Mouse (Mus musculus) heart, embryonic 12.5 days (tissue): ENCODE measurements at regions not wholly inside any gene's neighbourhood (a gene's known extent, or its start where the extent isn't known, plus 50 kb on each side); places are given as distances from the start of the nearest gene placed in this dataset.
A peak's percentile ranks its signal among the peaks of the same experiment; 100 is the strongest.

ENCODE experiments used
- ATAC-seq: fragments of 200-750 bp; cut with Nextera tagmentation; 2 replicates; pipeline ENCODE4 v1.8.0; 2017; ENCODE audit warnings: moderate TSS enrichment, moderate library complexity; ENCODE audit not compliant: insufficient number of reproducible peaks, low FRiP score
- H3K27ac ChIP-seq: fragments of 300-500 bp; sonication (generic); 2 replicates; pipeline ENCODE4 v1.5.1; 2016; ENCODE audit warnings: mild to moderate bottlenecking, moderate library complexity; ENCODE audit not compliant: poor library complexity, severe bottlenecking
- H3K27me3 ChIP-seq: fragments of 300-500 bp; sonication (generic); replicated peaks from 2 replicates; pipeline ENCODE4 v1.6.1; 2016; ENCODE audit warnings: mild to moderate bottlenecking, moderate library complexity
- H3K36me3 ChIP-seq: fragments of 300-500 bp; sonication (generic); 2 replicates; pipeline ENCODE4 v1.6.1; 2016; ENCODE audit warnings: mild to moderate bottlenecking, moderate library complexity
- H3K4me1 ChIP-seq: fragments of 300-500 bp; sonication (generic); replicated peaks from 2 replicates; pipeline ENCODE4 v1.6.1; 2016; ENCODE audit warnings: mild to moderate bottlenecking
- H3K4me2 ChIP-seq: fragments of 300-500 bp; sonication (generic); 2 replicates; pipeline ENCODE4 v1.6.1; 2016; ENCODE audit warnings: mild to moderate bottlenecking, moderate library complexity
- H3K4me3 ChIP-seq: fragments of 300-500 bp; sonication (generic); 2 replicates; pipeline ENCODE4 v1.5.1; 2016; ENCODE audit warnings: mild to moderate bottlenecking
- H3K9ac ChIP-seq: fragments of 300-500 bp; sonication (generic); 2 replicates; pipeline ENCODE4 v1.6.1; 2016; ENCODE audit warnings: mild to moderate bottlenecking, moderate library complexity
- H3K9me3 ChIP-seq: fragments of 300-500 bp; sonication (generic); replicated peaks from 2 replicates; pipeline ENCODE4 v1.6.1; 2016; ENCODE audit warnings: mild to moderate bottlenecking, moderate library complexity
- WGBS: fragments of 180-500 bp; shearing (Covaris S2); methylation state at CpG from one replicate; pipeline ENCODE4 v1.1.7; 2016; 5-methylcytosine and 5-hydroxymethylcytosine counted together

DNA sequence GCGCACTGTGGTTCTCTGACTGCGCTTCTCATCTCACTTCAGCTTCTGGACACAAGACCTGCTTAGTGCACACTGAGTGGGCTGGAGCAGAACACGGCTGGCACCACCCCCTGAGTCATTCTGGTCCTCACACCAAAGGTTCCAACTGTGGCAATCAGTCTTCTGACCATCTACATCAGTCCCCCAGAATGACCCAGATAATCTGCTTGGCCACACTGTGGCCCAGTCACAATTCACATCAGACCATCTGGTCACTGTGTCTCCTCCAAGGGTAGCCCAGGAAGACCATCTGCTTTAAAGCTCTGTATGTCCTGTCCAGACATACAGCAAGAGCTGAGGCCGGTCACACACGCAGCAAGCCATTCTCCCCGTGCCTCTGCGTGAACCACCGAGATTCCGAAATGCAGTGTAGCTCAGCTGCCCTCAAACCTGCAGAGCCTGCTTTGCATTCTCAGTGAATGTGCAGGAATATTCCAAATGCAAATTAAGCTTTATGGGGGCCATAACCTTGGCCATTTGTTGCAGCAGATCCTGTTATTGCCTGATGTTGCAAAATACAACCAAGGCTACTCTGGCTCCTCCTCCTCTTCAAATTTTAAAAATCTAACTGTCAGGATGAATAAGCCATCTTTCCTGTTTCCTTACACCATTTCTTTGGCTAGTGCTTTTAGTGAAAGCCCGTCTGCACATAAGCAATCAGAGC lies 135.1 kb upstream of the Azi2 start:
- Histone ChIP-seq H3K4me2 (no peak overlapping the region), H3K9me3 (peaks cover 4% of the 10 kb centered on the region)
- 88% methylated on average over 10 of the region's 10 CpGs for WGBS

DNA sequence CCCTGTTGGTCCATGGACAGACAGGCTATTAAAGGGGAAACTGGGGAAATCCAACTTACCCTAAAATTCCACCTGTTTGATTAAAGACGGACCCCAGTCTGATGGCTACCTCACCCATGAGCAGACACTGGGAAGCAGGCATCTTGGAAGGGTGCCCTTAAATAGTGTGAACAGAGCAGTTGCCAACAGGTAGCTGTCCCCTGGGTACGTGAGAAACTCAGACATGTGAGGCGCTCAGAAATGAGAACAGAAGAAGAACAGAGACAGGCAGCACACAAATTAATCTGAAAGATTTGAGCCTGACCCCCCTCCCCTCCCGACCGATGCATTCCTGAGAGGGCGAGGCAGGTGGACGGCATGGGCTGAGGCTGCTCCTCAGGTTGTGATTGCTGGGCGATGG lies 135.7 kb upstream of the Azi2 start:
- H3K9me3 ChIP-seq, result no peaks in the 10 kb centered on the region
- 85% methylated on average over 8 of the region's 8 CpGs for WGBS
- no peak for ATAC-seq

More for the DNA sequence above, 135.1 kb upstream of the Azi2 start:
- peaks cover 6% of the 10 kb centered on the region for H3K4me1 ChIP-seq
- ATAC-seq, result no peak
- H3K9ac ChIP-seq, result no peak overlapping the region
- H3K27me3 ChIP-seq, result no peaks in the 10 kb centered on the region
- H3K27ac ChIP-seq, result no peak overlapping the region
- H3K36me3 ChIP-seq, result no peaks in the 10 kb centered on the region
- H3K4me3 ChIP-seq, result no peak overlapping the region

DNA sequence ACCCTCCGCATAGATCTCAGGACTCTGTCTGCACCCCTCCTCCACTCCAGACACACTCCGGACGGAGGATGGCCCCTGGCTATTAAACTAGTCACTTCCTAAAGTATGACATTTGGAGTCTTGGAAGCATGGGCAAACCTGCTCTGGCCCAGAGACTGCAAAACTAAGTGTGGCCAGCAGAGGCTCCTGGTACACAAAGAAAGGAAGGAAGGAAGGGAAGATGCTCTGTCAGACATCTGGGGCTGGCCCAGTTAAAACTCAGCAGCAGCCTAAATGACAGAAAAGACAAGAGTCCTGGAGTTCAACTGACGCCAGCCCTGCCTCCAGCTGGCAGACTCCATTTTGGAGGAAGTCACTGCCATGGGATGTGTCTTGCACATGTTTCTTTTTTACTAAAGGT lies 137.3 kb upstream of the Azi2 start:
- no peaks in the 10 kb centered on the region for H3K36me3 ChIP-seq
- H3K4me1 ChIP-seq, result peaks cover 10% of the 10 kb centered on the region
- H3K4me3 ChIP-seq, result no peak overlapping the region
- H3K27me3 ChIP-seq, result no peaks in the 10 kb centered on the region
- H3K27ac ChIP-seq, result no peak overlapping the region
- H3K9ac ChIP-seq, result no peak overlapping the region
- no peak overlapping the region for H3K4me2 ChIP-seq
- 43% methylated on average over 4 of the region's 4 CpGs for WGBS
- no peak for ATAC-seq
- H3K9me3 ChIP-seq, result no peaks in the 10 kb centered on the region

More for the DNA sequence above, 135.7 kb upstream of the Azi2 start:
- Histone ChIP-seq H3K9ac (no peak overlapping the region), H3K27ac (no peak overlapping the region), H3K27me3 (no peaks in the 10 kb centered on the region), H3K4me3 (no peak overlapping the region), H3K36me3 (no peaks in the 10 kb centered on the region), H3K4me1 (peaks cover 10% of the 10 kb centered on the region), H3K4me2 (no peak overlapping the region)

DNA sequence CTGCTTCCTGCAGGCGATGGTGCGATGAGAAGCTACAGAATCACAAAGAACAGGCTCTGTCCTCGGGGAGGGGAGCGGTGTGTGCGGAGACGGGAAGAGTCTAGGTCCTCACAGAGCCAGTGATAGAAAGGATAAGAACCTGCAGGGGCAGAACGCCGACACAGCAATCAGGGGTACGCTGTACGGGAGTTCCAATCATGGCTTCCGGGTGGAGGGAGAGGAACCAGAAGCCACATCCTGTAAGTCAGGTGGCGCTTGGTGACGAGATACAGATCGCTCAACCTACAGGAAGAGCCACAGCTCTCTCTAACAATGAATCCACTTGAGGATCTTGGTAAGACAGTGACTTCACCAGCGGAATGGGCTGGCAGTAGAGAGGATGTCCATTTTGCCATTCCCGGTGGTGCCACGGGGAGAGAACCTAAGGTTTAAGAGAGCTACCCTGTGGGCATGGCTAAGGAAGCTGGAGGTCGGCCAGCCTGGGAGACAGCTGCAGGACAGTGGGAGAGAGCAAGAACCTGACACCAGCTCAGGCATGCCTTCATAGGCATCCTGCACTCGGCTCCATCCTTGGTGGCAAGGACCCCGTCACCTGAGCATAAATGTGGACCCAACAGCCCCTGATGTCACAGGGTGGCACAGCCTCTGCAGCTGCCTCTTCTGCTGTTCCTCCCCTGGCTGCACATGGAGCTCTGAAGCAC lies 137.9 kb upstream of the Azi2 start:
- no peak for ATAC-seq
- Histone ChIP-seq H3K9me3 (no peaks in the 10 kb centered on the region), H3K4me3 (no peak overlapping the region), H3K27ac (no peak overlapping the region), H3K36me3 (no peaks in the 10 kb centered on the region), H3K4me1 (peaks cover 10% of the 10 kb centered on the region), H3K27me3 (no peaks in the 10 kb centered on the region), H3K9ac (no peak overlapping the region), H3K4me2 (peak overlapping the region; percentile 30; the same call in 1 of the 2 replicates)
- WGBS, result 66% methylated on average over 20 of the region's 20 CpGs

DNA sequence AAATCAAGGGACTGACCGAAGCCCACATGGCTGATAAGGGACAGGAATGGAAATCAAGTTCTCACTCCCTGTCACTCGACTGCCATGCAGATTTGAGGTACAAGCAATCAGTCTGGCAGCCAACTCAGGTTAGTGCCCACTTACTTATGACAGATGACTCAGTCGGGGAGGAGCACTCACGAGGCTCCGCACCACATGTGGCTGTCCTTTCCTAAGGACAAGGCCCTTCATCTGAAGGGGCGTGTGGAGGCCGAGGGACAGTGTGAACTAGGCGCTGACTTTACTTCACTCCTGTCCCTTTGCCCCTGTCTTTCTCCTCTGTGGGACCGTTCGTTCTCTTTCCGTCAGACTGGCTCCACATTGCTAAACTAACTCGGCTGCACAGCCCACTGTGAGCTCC lies 139.7 kb upstream of the Azi2 start:
- H3K4me3 ChIP-seq, result no peak overlapping the region
- WGBS, result 56% methylated on average over 12 of the region's 12 CpGs
- no peaks in the 10 kb centered on the region for H3K27me3 ChIP-seq
- no peak overlapping the region for H3K27ac ChIP-seq
- H3K9ac ChIP-seq, result no peak overlapping the region
- no peaks in the 10 kb centered on the region for H3K36me3 ChIP-seq
- no peak for ATAC-seq
- peak overlapping the region; percentile 18; the same call in 1 of the 2 replicates for H3K4me2 ChIP-seq
- H3K4me1 ChIP-seq, result peaks cover 10% of the 10 kb centered on the region
- no peaks in the 10 kb centered on the region for H3K9me3 ChIP-seq

DNA sequence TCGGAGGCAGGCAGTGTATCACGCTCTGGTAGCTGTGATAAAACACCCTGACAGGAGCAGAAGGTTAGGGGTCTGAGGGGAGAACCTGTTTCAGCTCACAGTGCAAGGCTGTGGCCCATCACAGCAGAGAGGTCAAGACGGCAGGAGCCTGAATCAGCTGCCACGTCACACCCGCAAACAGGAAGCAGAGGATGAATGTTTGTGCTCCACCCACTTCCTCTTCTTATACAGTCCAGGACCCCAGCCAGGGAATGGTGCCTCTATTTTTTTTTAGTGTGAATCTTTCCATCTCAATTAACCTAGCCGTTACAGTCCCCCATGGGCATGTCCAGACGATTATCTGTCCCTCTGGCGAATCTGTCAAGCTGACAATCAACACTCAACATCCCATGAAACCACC lies 143.8 kb upstream of the Azi2 start:
- H3K27me3 ChIP-seq, result no peaks in the 10 kb centered on the region
- WGBS, result 54% methylated on average over 8 of the region's 8 CpGs

DNA sequence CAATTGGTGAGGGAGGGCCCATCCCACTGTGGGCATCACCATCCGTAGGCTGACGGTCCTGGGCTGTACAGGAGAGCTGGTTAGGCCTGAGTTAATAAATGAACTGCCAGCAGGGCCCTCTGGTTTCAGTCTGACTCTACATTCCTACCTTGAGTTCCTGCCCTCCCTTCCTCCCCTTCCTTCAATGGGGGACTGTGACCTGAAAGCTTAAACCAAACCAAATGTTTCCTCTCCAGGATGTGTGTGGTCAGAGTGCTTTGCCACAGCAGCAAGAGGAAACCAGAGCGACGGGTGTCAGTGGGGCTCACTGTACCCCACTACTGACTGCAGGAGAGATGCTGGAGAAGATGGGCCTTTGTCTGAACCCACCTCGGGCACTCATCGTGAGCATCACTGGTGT lies 147.7 kb upstream of the Azi2 start:
- WGBS, result 66% methylated on average over 6 of the region's 6 CpGs
- Histone ChIP-seq H3K4me3 (no peak overlapping the region), H3K9ac (no peak overlapping the region), H3K27me3 (no peaks in the 10 kb centered on the region), H3K36me3 (no peaks in the 10 kb centered on the region), H3K9me3 (0 out of 2 replicates have a peak, but pooled peaks cover 2% of the 10 kb centered on the region), H3K4me2 (no peak overlapping the region), H3K27ac (no peak overlapping the region), H3K4me1 (no peaks in the 10 kb centered on the region)
- no peak for ATAC-seq

More for the DNA sequence above, 143.8 kb upstream of the Azi2 start:
- H3K4me1 ChIP-seq, result peaks cover 10% of the 10 kb centered on the region
- H3K9me3 ChIP-seq, result no peaks in the 10 kb centered on the region
- no peak overlapping the region for H3K9ac ChIP-seq
- no peaks in the 10 kb centered on the region for H3K36me3 ChIP-seq
- no peak overlapping the region for H3K4me2 ChIP-seq
- ATAC-seq, result no peak
- H3K27ac ChIP-seq, result no peak overlapping the region
- H3K4me3 ChIP-seq, result no peak overlapping the region

DNA sequence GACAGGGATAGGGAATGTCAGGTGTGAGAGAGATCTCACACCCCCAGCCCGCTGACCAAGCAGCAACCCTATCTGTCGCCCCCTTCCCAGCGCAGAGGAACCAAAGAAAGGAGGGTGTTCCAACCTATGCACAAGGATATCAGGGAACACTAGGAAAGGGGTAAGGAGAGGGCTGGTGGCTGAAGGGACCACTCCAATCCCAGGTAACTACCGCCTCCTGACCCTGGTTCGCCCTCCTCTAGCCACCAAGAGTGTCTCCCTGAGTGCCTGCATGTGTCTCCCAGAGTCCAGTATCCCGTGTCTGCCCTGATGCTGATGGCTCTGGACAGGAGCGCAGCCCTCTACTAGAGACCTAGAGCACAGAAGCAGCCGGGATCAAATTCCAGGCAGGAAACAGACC lies 167.1 kb upstream of the Azi2 start:
- ATAC-seq, result no peak
- 26% methylated on average over 8 of the region's 8 CpGs for WGBS
- Histone ChIP-seq H3K27ac (no peak overlapping the region), H3K4me3 (peak overlapping the region; percentile 55), H3K4me2 (peak overlapping the region; percentile 96), H3K36me3 (no peaks in the 10 kb centered on the region), H3K9ac (no peak overlapping the region), H3K27me3 (peaks cover 57% of the 10 kb centered on the region), H3K4me1 (peaks cover 7% of the 10 kb centered on the region), H3K9me3 (no peaks in the 10 kb centered on the region)

DNA sequence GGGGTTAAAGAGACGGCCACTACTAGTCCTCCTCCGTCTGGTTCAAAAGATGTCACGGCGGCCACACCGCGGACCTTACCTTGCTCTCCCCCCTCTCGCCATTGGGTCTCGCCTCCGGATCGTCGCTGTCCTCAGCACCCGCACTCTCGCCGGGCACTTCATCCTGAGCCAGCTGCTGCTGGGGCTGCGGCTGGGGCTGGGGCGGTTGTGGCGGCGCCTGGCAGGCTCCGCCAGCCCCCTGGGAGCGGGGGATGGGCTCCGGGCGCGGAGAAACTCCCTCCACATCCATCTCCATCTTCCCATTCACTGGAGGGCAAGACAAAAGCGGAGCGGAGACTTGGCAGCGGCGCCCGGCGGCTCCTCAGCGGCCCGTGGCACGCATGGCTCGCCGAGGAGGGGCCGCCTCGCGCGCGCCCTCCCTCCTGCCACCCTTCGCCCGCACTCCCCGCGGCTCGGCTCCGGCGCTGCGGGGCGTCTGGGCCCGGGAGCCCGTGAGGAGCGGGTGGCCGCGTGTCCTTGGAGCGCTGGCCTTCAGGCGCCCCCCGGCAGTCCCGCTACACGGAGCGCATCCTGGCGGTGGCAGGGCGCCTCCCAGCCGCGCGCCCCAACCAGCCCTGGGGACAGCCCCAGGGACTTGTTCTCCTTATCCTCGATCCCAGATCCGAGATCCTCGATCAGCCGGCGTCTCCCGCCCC lies 167.8 kb upstream of the Azi2 start:
- Histone ChIP-seq H3K27me3 (peaks cover 57% of the 10 kb centered on the region), H3K27ac (no peak overlapping the region), H3K4me2 (peak overlapping the region; percentile 96), H3K4me3 (peak overlapping the region; percentile 55), H3K9ac (peak overlapping the region; percentile 35; the same call in 1 of the 2 replicates), H3K36me3 (no peaks in the 10 kb centered on the region), H3K9me3 (no peaks in the 10 kb centered on the region), H3K4me1 (peaks cover 7% of the 10 kb centered on the region)
- WGBS, result 1% methylated on average over 58 of the region's 70 CpGs
- peak; percentile 22 for ATAC-seq

DNA sequence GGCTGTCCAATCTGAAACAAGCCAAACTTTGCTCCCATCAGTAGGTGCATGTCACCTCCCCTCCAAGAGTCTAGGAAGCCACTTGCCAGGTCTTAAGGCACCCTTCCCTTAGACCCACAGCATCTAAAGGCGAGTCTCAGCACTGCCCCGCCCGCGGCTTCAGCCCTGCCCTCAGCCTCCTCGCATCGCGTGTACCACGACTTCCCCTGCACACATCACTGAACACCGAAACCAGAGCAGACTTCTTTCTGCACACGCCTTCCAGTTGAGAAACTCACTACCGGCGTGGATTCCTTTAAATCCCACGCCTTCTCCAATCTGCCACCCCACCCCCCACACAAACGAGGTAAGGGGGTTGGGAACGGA lies 168.3 kb upstream of the Azi2 start:
- peak; percentile 15; the same call in 1 of the 2 replicates for ATAC-seq
- Histone ChIP-seq H3K36me3 (no peaks in the 10 kb centered on the region), H3K4me1 (peaks cover 7% of the 10 kb centered on the region), H3K9me3 (no peaks in the 10 kb centered on the region), H3K9ac (no peak overlapping the region), H3K27ac (no peak overlapping the region), H3K4me3 (peak overlapping the region; percentile 55), H3K27me3 (peaks cover 57% of the 10 kb centered on the region), H3K4me2 (peak overlapping the region; percentile 96)
- under 1% methylated on average over 15 of the region's 15 CpGs for WGBS

DNA sequence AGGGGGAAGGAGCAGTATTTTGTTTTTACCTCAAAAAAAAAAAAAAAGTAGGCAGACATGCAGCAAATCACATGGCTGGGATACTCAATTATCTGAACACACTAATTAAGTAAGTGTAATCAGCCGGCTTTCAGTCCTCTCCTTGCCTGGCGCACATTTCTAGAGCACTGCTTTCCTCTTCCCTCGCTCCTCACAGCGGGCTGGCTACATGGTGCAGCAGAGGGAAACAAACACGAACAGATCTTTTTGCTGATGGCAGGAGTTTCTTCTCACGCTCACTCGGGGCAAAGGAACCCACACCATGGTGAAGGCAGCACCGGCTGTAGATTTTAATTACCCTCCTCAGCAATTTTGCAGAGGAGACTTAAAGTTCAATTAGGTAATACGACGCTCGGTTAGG lies 169.7 kb upstream of the Azi2 start:
- ATAC-seq, result no peak
- Histone ChIP-seq H3K4me2 (no peak overlapping the region), H3K4me3 (no peak overlapping the region), H3K36me3 (no peaks in the 10 kb centered on the region), H3K9ac (no peak overlapping the region), H3K27me3 (peaks cover 57% of the 10 kb centered on the region), H3K9me3 (peaks cover 7% of the 10 kb centered on the region; the same call in 1 of the 2 replicates), H3K27ac (no peak overlapping the region), H3K4me1 (peaks cover 7% of the 10 kb centered on the region)
- WGBS, result 72% methylated on average over 11 of the region's 11 CpGs
